Mouse (Mus musculus): ENCODE results near the gene Tesk2. TPM values are rescaled to one million over a fixed set of nuclear protein-coding genes. Genes with fewer than 3 reads are reported as not detected.

Tesk2 gene
- polyA plus RNA-seq, 1 experiment from 2014 or later = 4.3 TPM

DNA sequence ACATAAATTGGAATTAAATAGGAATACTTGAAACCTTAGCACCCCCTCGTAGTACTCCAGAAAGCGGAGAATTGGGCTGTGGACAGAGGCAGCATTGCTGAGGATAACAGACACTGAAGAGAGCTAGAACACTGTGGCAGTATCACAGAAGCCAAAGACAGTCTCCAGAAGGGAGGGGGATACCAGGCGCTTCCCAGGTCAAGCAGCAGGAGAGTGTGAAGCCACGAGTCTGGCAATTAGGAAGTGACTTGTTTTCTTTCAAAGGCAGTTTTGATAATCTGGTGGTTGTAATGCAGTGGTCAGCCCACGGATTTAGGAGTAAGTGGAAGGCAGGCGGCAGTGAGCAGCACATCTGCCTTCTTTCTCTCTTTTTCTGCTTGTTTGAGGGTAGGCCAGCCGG is 1.5 kb downstream of the Tesk2 start:
- ATAC-seq (replicated peaks) = no peak
- 44% methylated on average over 7 of the region's 7 CpGs for WGBS
- Histone ChIP-seq H3K27me3 (0 out of 2 replicates have a peak, but pooled peaks cover 3% of the 10 kb centered on the region), H3K9me3 (no peaks in the 10 kb centered on the region), H3K9ac (replicated peaks) (no peak overlapping the region), H3K27ac (replicated peaks) (no peak overlapping the region), H3K4me1 (peaks cover 17% of the 10 kb centered on the region), H3K36me3 (no peaks in the 10 kb centered on the region), H3K4me3 (0 out of 2 replicates have a peak overlapping the region, but pooled peaks have one; percentile 84), H3K4me2 (replicated peaks) (no peak overlapping the region)

DNA sequence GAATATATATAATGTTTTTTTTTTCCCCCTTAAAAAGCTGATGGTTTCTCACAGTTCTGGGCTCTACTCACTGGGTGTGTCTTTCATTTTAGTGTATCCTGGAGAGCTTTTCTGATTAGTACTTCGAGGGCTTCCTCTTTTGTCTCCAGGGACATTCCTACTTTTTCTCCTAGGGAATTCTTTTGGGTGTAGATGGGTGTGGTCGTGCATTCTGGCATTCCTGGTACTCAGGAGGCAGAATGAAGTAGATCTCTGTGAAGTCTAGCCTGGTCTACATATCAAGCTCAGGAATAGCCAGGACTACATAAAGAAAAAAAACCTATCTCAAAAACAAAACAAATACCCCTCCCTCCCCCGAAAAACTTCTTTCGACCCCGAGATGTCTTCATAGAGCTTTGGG is 4.7 kb downstream of the Tesk2 start:
- H3K36me3 ChIP-seq = no peaks in the 10 kb centered on the region
- WGBS = 80% methylated on average over 5 of the region's 5 CpGs
- H3K4me3 ChIP-seq = no peak overlapping the region
- no peak overlapping the region for H3K4me2 ChIP-seq (replicated peaks)
- H3K9ac ChIP-seq (replicated peaks) = no peak overlapping the region
- H3K4me1 ChIP-seq = peaks cover 11% of the 10 kb centered on the region
- no peaks in the 10 kb centered on the region for H3K9me3 ChIP-seq
- H3K27ac ChIP-seq (replicated peaks) = no peak overlapping the region
- no peak for ATAC-seq (replicated peaks)
- 0 out of 2 replicates have a peak, but pooled peaks cover 3% of the 10 kb centered on the region for H3K27me3 ChIP-seq

DNA sequence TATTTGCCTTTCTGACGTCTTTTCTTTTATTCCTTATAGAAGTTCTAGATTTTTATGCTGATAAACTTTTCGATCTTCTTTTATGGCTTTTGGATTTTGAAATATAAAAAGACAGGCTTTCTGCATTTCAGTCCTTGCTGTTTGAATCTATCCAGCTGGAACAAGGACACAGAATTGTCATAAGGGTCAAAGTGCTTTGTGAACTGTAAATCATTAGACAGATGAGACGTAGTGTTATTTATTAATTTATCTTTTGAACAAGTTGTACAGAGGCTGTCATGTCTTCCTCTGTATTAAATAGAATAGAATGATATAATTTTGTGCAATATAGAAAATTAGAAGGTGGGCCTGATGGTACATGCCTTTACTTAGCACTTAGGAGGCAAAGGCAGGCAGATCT is 6.7 kb downstream of the Tesk2 start:
- no peak for ATAC-seq (replicated peaks)

GRCm38 (mm10) chr4:116729532-116729931 is 8.8 kb downstream of the Tesk2 start:
- H3K4me3 ChIP-seq = no peak overlapping the region
- no peaks in the 10 kb centered on the region for H3K4me1 ChIP-seq
- no peaks in the 10 kb centered on the region for H3K36me3 ChIP-seq
- no peaks in the 10 kb centered on the region for H3K27me3 ChIP-seq
- WGBS = 91% methylated on average over 3 of the region's 3 CpGs
- no peak overlapping the region for H3K27ac ChIP-seq (replicated peaks)
- ATAC-seq (replicated peaks) = no peak
- no peak overlapping the region for H3K4me2 ChIP-seq (replicated peaks)
- no peaks in the 10 kb centered on the region for H3K9me3 ChIP-seq
- H3K9ac ChIP-seq (replicated peaks) = no peak overlapping the region

More for the DNA sequence above, 6.7 kb downstream of the Tesk2 start:
- 88% methylated on average over 3 of the region's 3 CpGs for WGBS
- Histone ChIP-seq H3K9ac (replicated peaks) (no peak overlapping the region), H3K27ac (replicated peaks) (no peak overlapping the region), H3K9me3 (no peaks in the 10 kb centered on the region), H3K4me3 (no peak overlapping the region), H3K36me3 (no peaks in the 10 kb centered on the region), H3K4me2 (replicated peaks) (no peak overlapping the region), H3K27me3 (0 out of 2 replicates have a peak, but pooled peaks cover under 1% of the 10 kb centered on the region), H3K4me1 (0 out of 2 replicates have a peak, but pooled peaks cover under 1% of the 10 kb centered on the region)

DNA sequence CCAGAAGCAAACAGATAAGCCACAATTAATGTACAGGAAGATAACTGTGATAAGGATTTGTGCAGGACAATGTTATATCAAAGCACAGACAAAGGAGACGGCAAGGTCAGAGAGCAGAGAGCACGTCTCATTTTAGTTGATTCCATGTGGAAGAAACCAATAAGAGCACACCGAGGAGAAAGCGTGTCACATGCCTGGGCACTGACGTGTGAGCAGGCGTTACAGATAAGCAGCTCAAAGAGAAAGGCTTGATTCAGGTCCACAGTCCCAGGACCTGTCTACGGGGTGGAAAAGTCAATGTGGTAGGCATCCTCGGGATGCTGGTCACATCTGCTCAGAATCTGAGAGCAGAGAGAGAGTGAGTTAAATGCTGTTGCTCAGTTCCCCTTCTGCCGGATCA is 10.3 kb downstream of the Tesk2 start:
- H3K4me3 ChIP-seq = no peak overlapping the region
- H3K9me3 ChIP-seq = no peaks in the 10 kb centered on the region
- WGBS = 93% methylated on average over 9 of the region's 9 CpGs
- H3K27me3 ChIP-seq = no peaks in the 10 kb centered on the region
- no peaks in the 10 kb centered on the region for H3K36me3 ChIP-seq
- no peak overlapping the region for H3K9ac ChIP-seq (replicated peaks)
- no peak overlapping the region for H3K27ac ChIP-seq (replicated peaks)
- ATAC-seq (replicated peaks) = no peak
- no peak overlapping the region for H3K4me2 ChIP-seq (replicated peaks)
- no peaks in the 10 kb centered on the region for H3K4me1 ChIP-seq

GRCm38 (mm10) chr4:116732355-116732754 is 11.6 kb downstream of the Tesk2 start:
- H3K27me3 ChIP-seq = no peaks in the 10 kb centered on the region
- no peak overlapping the region for H3K4me3 ChIP-seq
- WGBS = 85% methylated on average over 5 of the region's 5 CpGs
- no peak overlapping the region for H3K9ac ChIP-seq (replicated peaks)
- no peak overlapping the region for H3K27ac ChIP-seq (replicated peaks)
- ATAC-seq (replicated peaks) = no peak
- no peak overlapping the region for H3K4me2 ChIP-seq (replicated peaks)
- H3K4me1 ChIP-seq = no peaks in the 10 kb centered on the region
- H3K36me3 ChIP-seq = no peaks in the 10 kb centered on the region
- H3K9me3 ChIP-seq = no peaks in the 10 kb centered on the region

- no peaks in the 10 kb centered on the region for H3K27me3 ChIP-seq
- H3K4me1 ChIP-seq = no peaks in the 10 kb centered on the region
- no peak for ATAC-seq (replicated peaks)
- H3K9ac ChIP-seq (replicated peaks) = no peak overlapping the region
- no peak overlapping the region for H3K4me2 ChIP-seq (replicated peaks)
- H3K27ac ChIP-seq (replicated peaks) = no peak overlapping the region
- no peaks in the 10 kb centered on the region for H3K36me3 ChIP-seq
- no peak overlapping the region for H3K4me3 ChIP-seq
- no peaks in the 10 kb centered on the region for H3K9me3 ChIP-seq
- WGBS = 94% methylated on average over 2 of the region's 2 CpGs
These were observed 14.2 kb downstream of the Tesk2 start for GRCm38 (mm10) chr4:116734996-116735395.

- 86% methylated on average over 9 of the region's 9 CpGs for WGBS
- Histone ChIP-seq H3K4me1 (no peaks in the 10 kb centered on the region), H3K9me3 (no peaks in the 10 kb centered on the region), H3K27me3 (no peaks in the 10 kb centered on the region), H3K9ac (replicated peaks) (no peak overlapping the region), H3K36me3 (no peaks in the 10 kb centered on the region), H3K4me2 (replicated peaks) (no peak overlapping the region), H3K27ac (replicated peaks) (no peak overlapping the region), H3K4me3 (no peak overlapping the region)
- no peak for ATAC-seq (replicated peaks)
These were observed 18.4 kb downstream of the Tesk2 start for GRCm38 (mm10) chr4:116738972-116739751.

DNA sequence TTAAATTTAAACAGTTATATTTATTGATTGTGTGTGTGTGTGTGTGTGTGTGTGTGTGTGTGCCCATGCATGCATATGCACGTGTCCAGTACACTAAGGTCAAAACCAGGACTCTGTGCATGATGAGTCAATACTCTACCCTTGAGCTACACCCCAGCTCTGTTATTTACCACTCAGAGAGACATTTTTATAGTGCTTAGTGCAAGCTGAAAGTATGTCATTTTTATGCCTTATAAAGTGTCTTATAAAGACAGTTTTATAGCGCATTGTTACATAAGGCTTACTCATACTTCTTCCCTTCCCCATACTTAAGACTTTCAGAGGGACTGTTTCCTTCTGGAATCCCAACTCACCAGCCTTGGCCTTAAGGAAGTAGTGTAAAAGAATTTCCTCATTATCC is 29.0 kb downstream of the Tesk2 start:
- Histone ChIP-seq H3K9me3 (no peaks in the 10 kb centered on the region), H3K4me1 (no peaks in the 10 kb centered on the region), H3K27ac (replicated peaks) (no peak overlapping the region), H3K27me3 (no peaks in the 10 kb centered on the region), H3K9ac (replicated peaks) (no peak overlapping the region), H3K36me3 (no peaks in the 10 kb centered on the region), H3K4me3 (no peak overlapping the region), H3K4me2 (replicated peaks) (no peak overlapping the region)
- WGBS = 91% methylated on average over 2 of the region's 2 CpGs
- no peak for ATAC-seq (replicated peaks)

- Histone ChIP-seq H3K27ac (replicated peaks) (no peak overlapping the region), H3K36me3 (no peaks in the 10 kb centered on the region), H3K27me3 (no peaks in the 10 kb centered on the region), H3K4me3 (no peak overlapping the region), H3K9ac (replicated peaks) (no peak overlapping the region), H3K9me3 (no peaks in the 10 kb centered on the region), H3K4me2 (replicated peaks) (no peak overlapping the region), H3K4me1 (no peaks in the 10 kb centered on the region)
- 93% methylated on average over 2 of the region's 2 CpGs for WGBS
- ATAC-seq (replicated peaks) = no peak
These were observed 41.2 kb downstream of the Tesk2 start for GRCm38 (mm10) chr4:116761914-116762313.

DNA sequence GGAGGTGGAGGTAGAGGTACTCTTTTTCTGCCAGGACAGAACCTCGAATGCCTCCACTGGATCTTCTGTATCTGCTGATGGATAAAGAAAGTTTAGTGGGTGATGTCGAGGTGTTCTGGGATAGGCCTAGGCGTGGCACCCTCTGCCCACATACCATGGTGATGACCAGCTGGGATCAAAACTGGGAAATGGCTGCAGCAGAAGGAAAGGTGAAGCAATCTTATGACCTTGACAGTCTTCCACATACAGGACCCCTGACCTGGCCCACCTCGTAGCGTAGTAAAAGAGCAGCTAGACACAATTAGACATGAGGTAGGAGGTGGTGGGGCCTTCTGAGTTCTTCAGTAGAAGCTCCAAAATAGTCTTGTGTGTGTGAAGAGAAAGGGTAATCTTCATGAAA is 43.3 kb downstream of the Tesk2 start:
- Histone ChIP-seq H3K4me2 (replicated peaks) (no peak overlapping the region), H3K9ac (replicated peaks) (no peak overlapping the region), H3K36me3 (no peaks in the 10 kb centered on the region), H3K4me1 (no peaks in the 10 kb centered on the region), H3K9me3 (no peaks in the 10 kb centered on the region), H3K27me3 (no peaks in the 10 kb centered on the region), H3K27ac (replicated peaks) (no peak overlapping the region), H3K4me3 (no peak overlapping the region)
- 88% methylated on average over 5 of the region's 5 CpGs for WGBS
- ATAC-seq (replicated peaks) = no peak

DNA sequence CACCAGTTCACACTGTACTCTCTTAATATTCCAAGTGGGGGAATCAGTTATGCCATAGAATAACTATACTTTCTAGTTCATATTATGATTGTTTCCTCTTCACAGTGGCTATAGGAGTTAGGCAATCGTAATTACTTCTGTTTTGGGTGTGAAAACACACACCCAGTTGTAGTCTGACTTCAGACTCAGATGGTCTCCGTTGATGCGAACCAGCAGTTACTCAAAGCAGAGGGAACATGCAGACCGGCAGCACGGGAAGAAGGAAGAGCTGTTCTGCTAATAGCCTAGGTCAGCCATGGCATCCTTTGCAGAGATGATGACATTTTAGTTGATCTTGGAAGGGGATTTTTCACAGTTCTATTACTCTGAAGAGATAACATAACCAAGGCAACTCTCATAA is 47.8 kb downstream of the Tesk2 start:
- no peaks in the 10 kb centered on the region for H3K9me3 ChIP-seq
- no peaks in the 10 kb centered on the region for H3K36me3 ChIP-seq
- H3K27ac ChIP-seq (replicated peaks) = no peak overlapping the region
- no peaks in the 10 kb centered on the region for H3K27me3 ChIP-seq
- H3K4me2 ChIP-seq (replicated peaks) = no peak overlapping the region
- no peaks in the 10 kb centered on the region for H3K4me1 ChIP-seq
- 93% methylated on average over 5 of the region's 5 CpGs for WGBS
- no peak overlapping the region for H3K9ac ChIP-seq (replicated peaks)
- ATAC-seq (replicated peaks) = no peak
- no peak overlapping the region for H3K4me3 ChIP-seq

DNA sequence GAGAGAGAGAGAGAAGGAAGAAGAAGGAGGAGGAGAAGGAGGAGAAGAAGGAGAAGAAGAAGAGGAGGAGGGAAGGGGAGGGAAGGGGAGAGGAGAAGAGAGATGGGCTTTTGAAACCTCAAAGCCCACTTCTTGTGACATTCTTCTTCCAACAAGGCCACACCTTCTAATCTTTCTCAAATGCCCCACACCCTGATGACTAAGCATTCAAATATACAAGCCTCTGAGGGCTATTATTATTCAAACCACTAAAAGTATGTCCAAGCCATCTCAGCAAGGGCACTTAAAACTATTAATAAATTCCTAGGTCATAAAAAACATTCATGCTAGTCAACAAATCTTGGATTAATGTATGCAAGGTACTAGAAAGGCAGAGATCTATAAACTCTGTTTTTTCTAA is 48.3 kb downstream of the Tesk2 start:
- Histone ChIP-seq H3K27me3 (no peaks in the 10 kb centered on the region), H3K4me3 (no peak overlapping the region)
- no peak for ATAC-seq (replicated peaks)

More for the DNA sequence above, 48.3 kb downstream of the Tesk2 start:
- Histone ChIP-seq H3K9ac (replicated peaks) (no peak overlapping the region), H3K27ac (replicated peaks) (no peak overlapping the region), H3K36me3 (no peaks in the 10 kb centered on the region), H3K9me3 (no peaks in the 10 kb centered on the region), H3K4me1 (no peaks in the 10 kb centered on the region), H3K4me2 (replicated peaks) (no peak overlapping the region)

All from forebrain, embryonic 15.5 days (tissue).